Mouse (Mus musculus) thymus, adult 2 months (tissue): ENCODE data around the gene Lars2.

Source experiments
- CTCF ChIP-seq: fragments of 200-500 bp; IDR thresholded peaks from 2 replicates; pipeline ENCODE4 v1.5.1; 2012; ENCODE audit warnings: mild to moderate bottlenecking, control low read depth, low read length, moderate library complexity, borderline replicate concordance; ENCODE audit not compliant: control insufficient read depth, poor library complexity, insufficient read depth; ENCODE audit errors: extremely low read depth
- POLR2A ChIP-seq: fragments of 200-500 bp; IDR thresholded peaks from 2 replicates; pipeline ENCODE4 v1.6.1; 2012; ENCODE audit warnings: mild to moderate bottlenecking, low read length, control low read depth, moderate library complexity; ENCODE audit not compliant: control insufficient read depth, poor library complexity, insufficient read depth; ENCODE audit errors: extremely low read depth

DNA sequence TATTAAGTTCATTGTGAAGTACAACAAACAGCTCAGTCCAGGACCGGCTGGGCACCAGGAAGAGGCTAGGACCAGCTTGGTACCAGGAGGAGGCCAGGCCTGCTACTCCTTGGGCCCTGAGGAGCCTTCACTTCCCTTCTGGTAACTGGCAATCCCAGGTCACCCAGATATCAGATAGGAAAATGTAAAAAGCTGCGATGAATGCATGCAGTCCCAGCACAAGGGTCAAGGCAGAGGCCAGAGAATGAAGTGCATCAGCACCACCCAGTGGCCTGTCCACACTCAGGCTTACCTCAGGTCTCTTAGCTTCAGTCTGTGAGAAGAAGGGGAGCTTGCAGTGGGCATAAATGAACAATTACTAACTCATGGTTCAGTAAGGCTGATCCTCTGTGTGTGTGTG is 90.9 kb downstream of the Lars2 start:
- TF ChIP-seq CTCF, result no peak
- no peak for TF ChIP-seq POLR2A
